Mouse (Mus musculus) midbrain, embryonic 13.5 days (tissue): ENCODE measurements around the gene Pkd2l1. TPM values are rescaled to one million over a fixed set of nuclear protein-coding genes. Genes with fewer than 3 reads are reported as not detected.
A peak's percentile ranks its signal among the peaks of the same experiment; 100 is the strongest.
"Not testable (repeated sequence)": the region's sequence is repeated elsewhere in the genome, so short reads cannot be mapped to it uniquely, and the experiment has no call there.

Experiments
- ATAC-seq: fragments of 200-750 bp; cut with Nextera tagmentation; 2 replicates; pipeline ENCODE4 v1.8.0; 2017; ENCODE audit warnings: mild to moderate bottlenecking, moderate TSS enrichment, moderate library complexity
- H3K27ac ChIP-seq: fragments of 300-500 bp; sonication (generic); 2 replicates; pipeline ENCODE4 v1.5.1; 2015; ENCODE audit warnings: inconsistent platforms, mild to moderate bottlenecking, moderate library complexity
- H3K27me3 ChIP-seq: fragments of 300-500 bp; sonication (generic); 2 replicates; pipeline ENCODE4 v1.6.1; 2015; ENCODE audit warnings: mild to moderate bottlenecking, inconsistent platforms
- H3K36me3 ChIP-seq: fragments of 300-500 bp; sonication (generic); 2 replicates; pipeline ENCODE4 v1.6.1; 2015; ENCODE audit warnings: mild to moderate bottlenecking, inconsistent platforms
- H3K4me1 ChIP-seq: fragments of 300-500 bp; sonication (generic); replicated peaks from 2 replicates; pipeline ENCODE4 v1.6.1; 2015; ENCODE audit warnings: inconsistent platforms
- H3K4me2 ChIP-seq: fragments of 300-500 bp; sonication (generic); replicated peaks from 2 replicates; pipeline ENCODE4 v1.6.1; 2015; ENCODE audit warnings: moderate library complexity, mild to moderate bottlenecking, inconsistent platforms
- H3K4me3 ChIP-seq: fragments of 300-500 bp; sonication (generic); replicated peaks from 2 replicates; pipeline ENCODE4 v1.5.1; 2015; ENCODE audit warnings: mild to moderate bottlenecking, inconsistent platforms
- H3K9ac ChIP-seq: fragments of 300-500 bp; sonication (generic); replicated peaks from 2 replicates; pipeline ENCODE4 v1.6.1; 2015; ENCODE audit warnings: mild to moderate bottlenecking, inconsistent platforms
- H3K9me3 ChIP-seq: fragments of 300-500 bp; sonication (generic); 2 replicates; pipeline ENCODE4 v1.6.1; 2016; ENCODE audit warnings: mild to moderate bottlenecking, inconsistent platforms
- WGBS: fragments of 180-500 bp; shearing (Covaris S2); methylation state at CpG from one replicate; pipeline ENCODE4 v1.1.7; 2015; 5-methylcytosine and 5-hydroxymethylcytosine counted together
- polyA plus RNA-seq: library from polyadenylated mRNA; unstranded; fragments of >200 nt; fragmentation: Nextera tagmentation; extraction: Ambion mirVana; gene quantifications from 2 replicates; pipeline ENCODE4 v1.2.1, GENCODE M21; 2015

Gene Pkd2l1
- polyA plus RNA-seq, 1 experiment from 2014 or later = 0.20 TPM

GRCm38 (mm10) chr19:44127729-44128497 lies 64.3 kb downstream of the Pkd2l1 start:
- ATAC-seq = no peak
- no peak overlapping the region for H3K4me3 ChIP-seq
- no peaks in the 10 kb centered on the region for H3K4me1 ChIP-seq
- WGBS = 93% methylated on average over 10 of the region's 10 CpGs
- no peak overlapping the region for H3K9ac ChIP-seq
- no peaks in the 10 kb centered on the region for H3K9me3 ChIP-seq
- H3K36me3 ChIP-seq = peaks cover 84% of the 10 kb centered on the region
- H3K27me3 ChIP-seq = no peaks in the 10 kb centered on the region
- H3K4me2 ChIP-seq = no peak overlapping the region
- no peak overlapping the region for H3K27ac ChIP-seq

- H3K36me3 ChIP-seq = peaks cover 85% of the 10 kb centered on the region
- H3K4me1 ChIP-seq = no peaks in the 10 kb centered on the region
- ATAC-seq = no peak
- no peak overlapping the region for H3K4me3 ChIP-seq
- H3K9ac ChIP-seq = no peak overlapping the region
- 96% methylated on average over 7 of the region's 7 CpGs for WGBS
- H3K9me3 ChIP-seq = no peaks in the 10 kb centered on the region
- H3K4me2 ChIP-seq = no peak overlapping the region
- no peak overlapping the region for H3K27ac ChIP-seq
- H3K27me3 ChIP-seq = no peaks in the 10 kb centered on the region
These were observed 71.1 kb downstream of the Pkd2l1 start for GRCm38 (mm10) chr19:44121137-44121536.

- H3K27me3 ChIP-seq, H3K4me2 ChIP-seq, H3K9ac ChIP-seq, ATAC-seq, H3K9me3 ChIP-seq, H3K4me3 ChIP-seq, H3K27ac ChIP-seq, H3K4me1 ChIP-seq: not testable (repeated sequence)
- H3K36me3 ChIP-seq = peaks cover 85% of the 10 kb centered on the region
- 92% methylated on average over 9 of the region's 9 CpGs for WGBS
These were observed 71.6 kb downstream of the Pkd2l1 start for GRCm38 (mm10) chr19:44120686-44121085.

GRCm38 (mm10) chr19:44117793-44118192 lies 74.4 kb downstream of the Pkd2l1 start:
- Histone ChIP-seq H3K27ac (no peak overlapping the region), H3K9ac (no peak overlapping the region), H3K27me3 (no peaks in the 10 kb centered on the region), H3K4me3 (no peak overlapping the region), H3K4me1 (no peaks in the 10 kb centered on the region), H3K4me2 (no peak overlapping the region), H3K36me3 (peaks cover 81% of the 10 kb centered on the region), H3K9me3 (no peaks in the 10 kb centered on the region)
- no peak for ATAC-seq

- no peak; the same call in 1 of the 2 replicates for ATAC-seq
- no peak overlapping the region for H3K27ac ChIP-seq
- no peaks in the 10 kb centered on the region for H3K9me3 ChIP-seq
- H3K4me2 ChIP-seq = no peak overlapping the region
- H3K36me3 ChIP-seq = peaks cover 61% of the 10 kb centered on the region
- 53% methylated on average over 7 of the region's 7 CpGs for whole genome bisulfite sequencing
- no peak overlapping the region for H3K9ac ChIP-seq
- H3K27me3 ChIP-seq = no peaks in the 10 kb centered on the region
- H3K4me1 ChIP-seq = peaks cover 9% of the 10 kb centered on the region
- no peak overlapping the region for H3K4me3 ChIP-seq
These were observed 80.5 kb downstream of the Pkd2l1 start for GRCm38 (mm10) chr19:44111706-44112105.

- Histone ChIP-seq H3K9me3 (no peaks in the 10 kb centered on the region), H3K4me3 (no peak overlapping the region), H3K27ac (no peak overlapping the region), H3K4me1 (peaks cover 22% of the 10 kb centered on the region), H3K27me3 (no peaks in the 10 kb centered on the region), H3K36me3 (peaks cover 50% of the 10 kb centered on the region), H3K4me2 (no peak overlapping the region), H3K9ac (no peak overlapping the region)
- WGBS = 90% methylated on average over 9 of the region's 9 CpGs
- ATAC-seq = no peak
These were observed 81.9 kb downstream of the Pkd2l1 start for GRCm38 (mm10) chr19:44110356-44110755.

GRCm38 (mm10) chr19:44108996-44109395 lies 83.2 kb downstream of the Pkd2l1 start:
- peaks cover 33% of the 10 kb centered on the region for H3K4me1 ChIP-seq
- H3K9me3 ChIP-seq = no peaks in the 10 kb centered on the region
- H3K9ac ChIP-seq = no peak overlapping the region
- H3K27me3 ChIP-seq = no peaks in the 10 kb centered on the region
- no peak overlapping the region for H3K4me2 ChIP-seq
- ATAC-seq = no peak
- H3K27ac ChIP-seq = no peak overlapping the region
- peaks cover 40% of the 10 kb centered on the region for H3K36me3 ChIP-seq
- no peak overlapping the region for H3K4me3 ChIP-seq

GRCm38 (mm10) chr19:44107661-44108521 lies 84.4 kb downstream of the Pkd2l1 start:
- Histone ChIP-seq H3K4me1 (peaks cover 33% of the 10 kb centered on the region), H3K9me3 (no peaks in the 10 kb centered on the region), H3K9ac (peak overlapping the region; percentile 95), H3K4me2 (peak overlapping the region; percentile 82), H3K36me3 (peaks cover 31% of the 10 kb centered on the region), H3K27ac (peak overlapping the region; percentile 36), H3K4me3 (peak overlapping the region; percentile 92), H3K27me3 (no peaks in the 10 kb centered on the region)
- 31% methylated on average over 22 of the region's 22 CpGs for WGBS
- peak; percentile 64 for ATAC-seq

GRCm38 (mm10) chr19:44106831-44107660 lies 85.2 kb downstream of the Pkd2l1 start, which contains the start of gene Chuk:
Gene Chuk, minus strand, starts transcription at chr19:44107480.
- Histone ChIP-seq H3K36me3 (peaks cover 25% of the 10 kb centered on the region), H3K4me1 (peaks cover 33% of the 10 kb centered on the region), H3K9me3 (no peaks in the 10 kb centered on the region), H3K27me3 (no peaks in the 10 kb centered on the region), H3K4me3 (peak within 1 kb of the TSS; percentile 92), H3K27ac (peak within 1 kb of the TSS; percentile 80), H3K4me2 (peak within 1 kb of the TSS; percentile 82), H3K9ac (peak within 1 kb of the TSS; percentile 95)
- 1% methylated on average over 67 of the region's 67 CpGs for WGBS
- ATAC-seq = peak; percentile 99

- H3K27me3 ChIP-seq = no peaks in the 10 kb centered on the region
- peaks cover 33% of the 10 kb centered on the region for H3K4me1 ChIP-seq
- H3K9ac ChIP-seq = no peak overlapping the region
- ATAC-seq = no peak
- no peak overlapping the region for H3K4me2 ChIP-seq
- no peak overlapping the region for H3K4me3 ChIP-seq
- no peaks in the 10 kb centered on the region for H3K9me3 ChIP-seq
- 86% methylated on average over 1 of the region's 1 CpGs for WGBS
- no peak overlapping the region for H3K27ac ChIP-seq
- H3K36me3 ChIP-seq = peaks cover 14% of the 10 kb centered on the region
These were observed 87.8 kb downstream of the Pkd2l1 start for GRCm38 (mm10) chr19:44104393-44104792.

GRCm38 (mm10) chr19:44103001-44103400 lies 89.2 kb downstream of the Pkd2l1 start:
- Histone ChIP-seq H3K9ac (no peak overlapping the region), H3K4me3 (no peak overlapping the region), H3K9me3 (no peaks in the 10 kb centered on the region), H3K4me1 (peaks cover 30% of the 10 kb centered on the region), H3K36me3 (peaks cover 20% of the 10 kb centered on the region), H3K27me3 (no peaks in the 10 kb centered on the region), H3K4me2 (no peak overlapping the region), H3K27ac (no peak overlapping the region)
- WGBS = 89% methylated on average over 3 of the region's 3 CpGs
- ATAC-seq = no peak
